In the genomic region with DNA sequence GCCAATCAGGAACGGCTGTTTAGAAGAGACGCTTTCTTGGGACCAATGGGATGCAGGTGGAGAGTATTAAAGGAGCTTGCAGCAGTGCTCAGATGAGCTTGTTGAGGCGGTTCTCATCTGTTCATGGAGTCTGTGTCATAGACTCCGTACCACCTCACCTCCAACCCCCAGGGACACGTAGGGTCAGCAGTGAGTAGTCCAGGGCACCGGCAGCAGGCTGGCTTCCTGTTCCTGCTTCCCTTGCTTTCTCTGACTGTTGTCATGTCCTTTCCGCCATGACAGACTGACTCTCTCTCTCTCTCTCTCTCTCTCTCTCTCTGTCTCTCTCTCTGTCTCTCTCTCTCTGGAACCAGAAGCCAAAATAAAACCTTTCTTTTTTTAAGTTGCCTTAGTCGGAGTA, we compare ENCODE assay signal across 30 mouse cellular contexts.
"Had no signal": no experiment of that assay in that cellular context is flagged by ENCODE, and none has a peak within 500 bp of the region (broad histone marks: within the 10 kb centered on the region; RNA-seq: fewer than 3 reads in every experiment).

No protein-coding gene starts in this region.

- H3K4me1 ChIP-seq: limb, embryonic 10.5 days; limb, embryonic 12.5 days; limb, embryonic 13.5 days; limb, embryonic 15.5 days; liver, embryonic 13.5 days; liver, embryonic 15.5 days; lung, embryonic 15.5 days; megakaryocyte, embryonic 14.5 days; neural tube, embryonic 12.5 days had no signal

- H3K27ac ChIP-seq: limb, embryonic 10.5 days; limb, embryonic 12.5 days; limb, embryonic 13.5 days; limb, embryonic 15.5 days; liver, embryonic 13.5 days; liver, embryonic 14.5 days; liver, embryonic 15.5 days; lung, embryonic 15.5 days; macrophage; midbrain, embryonic 10.5 days; midbrain, embryonic 12.5 days; midbrain, embryonic 13.5 days; midbrain, embryonic 15.5 days; neural tube, embryonic 12.5 days had no signal

- H3K9ac ChIP-seq: limb, embryonic 12.5 days; limb, embryonic 13.5 days; limb, embryonic 15.5 days; liver, embryonic 13.5 days; liver, embryonic 14.5 days; liver, embryonic 15.5 days; liver, postnatal 0 days; lung, embryonic 14.5 days; lung, embryonic 15.5 days; midbrain, embryonic 12.5 days; midbrain, embryonic 13.5 days; midbrain, embryonic 15.5 days; neural tube, embryonic 12.5 days had no signal

- H3K36me3 ChIP-seq: limb, embryonic 10.5 days; limb, embryonic 12.5 days; limb, embryonic 13.5 days; limb, embryonic 15.5 days; liver, embryonic 13.5 days; liver, embryonic 15.5 days; lung, embryonic 15.5 days; midbrain, embryonic 10.5 days; midbrain, embryonic 12.5 days; midbrain, embryonic 13.5 days; midbrain, embryonic 15.5 days; neural tube, embryonic 12.5 days had no signal

- H3K27me3 ChIP-seq: limb, embryonic 12.5 days; limb, embryonic 13.5 days; limb, embryonic 15.5 days; liver, embryonic 13.5 days; liver, embryonic 15.5 days; lung, embryonic 15.5 days; megakaryocyte, embryonic 14.5 days; midbrain, embryonic 12.5 days; midbrain, embryonic 13.5 days; midbrain, embryonic 15.5 days; neural tube, embryonic 12.5 days had no signal

- H3K9me3 ChIP-seq: limb, embryonic 10.5 days; limb, embryonic 12.5 days; limb, embryonic 13.5 days; limb, embryonic 15.5 days; liver, embryonic 15.5 days; lung, embryonic 15.5 days; midbrain, embryonic 10.5 days; midbrain, embryonic 12.5 days; midbrain, embryonic 13.5 days; midbrain, embryonic 15.5 days; neural tube, embryonic 12.5 days had no signal

- DNase-seq: left cerebral cortex, postnatal 4 days; liver; liver, embryonic 13.5 days; liver, postnatal 0 days; lung, adult 18-20 months; lung, adult 2 months; lung, embryonic 14.5 days; lung, postnatal 10 days; lung, postnatal 14 days; lung, postnatal 36 days; lung, postnatal 4 days; midbrain, embryonic 14.5 days had no signal

- ATAC-seq: liver, postnatal 0 days; lung, postnatal 0 days; midbrain, embryonic 13.5 days; midbrain, embryonic 15.5 days; midbrain, embryonic 16.5 days had no signal

- H3K4me3 ChIP-seq: limb, embryonic 10.5 days; limb, embryonic 12.5 days; limb, embryonic 13.5 days; limb, embryonic 15.5 days; liver, embryonic 13.5 days; liver, embryonic 15.5 days; lung, embryonic 15.5 days; megakaryocyte, embryonic 14.5 days; midbrain, embryonic 10.5 days; midbrain, embryonic 12.5 days; midbrain, embryonic 13.5 days; midbrain, embryonic 15.5 days; myocyte; neural tube, embryonic 12.5 days had no signal

- H3K4me2 ChIP-seq: limb, embryonic 12.5 days; limb, embryonic 13.5 days; limb, embryonic 15.5 days; liver, embryonic 13.5 days; liver, embryonic 15.5 days; lung, embryonic 14.5 days; lung, embryonic 15.5 days; midbrain, embryonic 11.5 days; midbrain, embryonic 12.5 days; midbrain, embryonic 13.5 days; midbrain, embryonic 15.5 days; neural tube, embryonic 12.5 days had no signal
